In the genomic region with DNA sequence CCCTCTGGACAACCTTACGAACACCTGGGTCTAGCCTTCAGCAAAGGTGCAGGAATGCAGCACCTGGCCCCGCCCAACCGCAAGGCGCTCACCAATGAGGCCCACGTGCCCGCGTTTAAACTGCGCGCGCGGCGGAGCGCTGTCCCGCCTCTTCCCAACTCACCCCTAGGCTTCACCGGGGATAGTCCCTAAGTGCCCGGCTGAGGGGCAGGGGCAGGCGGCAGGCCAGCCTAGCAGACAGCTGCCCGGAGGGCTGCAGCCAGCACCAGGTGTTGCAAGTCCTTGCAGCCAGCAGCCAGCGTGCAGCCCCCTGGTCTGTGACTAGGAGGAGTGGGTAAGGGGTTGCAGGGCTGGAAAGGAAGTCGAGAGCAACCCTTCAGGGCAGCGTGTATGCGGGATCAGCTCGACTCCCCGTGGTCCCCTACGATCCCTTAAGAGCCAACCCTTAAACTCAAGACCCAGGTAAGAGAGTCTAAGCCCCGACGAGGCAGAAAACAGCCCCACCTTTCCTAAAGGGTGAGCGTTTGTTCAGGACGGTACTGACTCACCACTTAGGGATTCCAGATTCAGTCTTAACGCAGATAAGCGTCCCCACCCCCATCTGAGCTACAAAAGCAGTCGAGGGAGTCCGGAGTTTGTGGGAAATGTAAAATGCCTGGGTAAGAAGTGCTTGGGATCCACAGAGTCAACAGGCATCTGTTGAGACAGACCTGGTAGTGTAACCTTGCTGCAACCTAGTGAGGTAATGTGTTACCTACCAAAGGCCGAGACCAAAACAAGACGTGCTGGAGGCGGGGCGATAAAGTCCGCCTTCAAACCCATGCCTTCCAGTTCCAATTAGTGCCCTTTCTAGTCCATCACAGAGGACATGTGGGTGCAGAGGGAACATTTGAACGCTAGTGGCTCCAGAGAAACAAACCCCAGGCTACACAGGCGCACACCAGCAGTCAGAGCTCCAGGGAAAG, we compare ENCODE assay signal across 9 mouse cellular contexts.
DNase-seq lines count a peak whose midpoint lies in the region; ATAC-seq lines count a peak whose summit lies in the region.
"Had no signal": no experiment of that assay in that cellular context is flagged by ENCODE, and none has a peak within 500 bp of the region (broad histone marks: within the 10 kb centered on the region; RNA-seq: fewer than 3 reads in every experiment).

No protein-coding gene starts in this region.

- no peaks in the 10 kb centered on the region for H3K9me3 ChIP-seq in hindbrain, embryonic 10.5 days
- no peaks in the 10 kb centered on the region for H3K9me3 ChIP-seq in limb, embryonic 13.5 days
- no peaks in the 10 kb centered on the region for H3K9me3 ChIP-seq in midbrain, embryonic 16.5 days (replicated peaks; ENCODE audit: control insufficient read depth, low read length, poor library complexity, severe bottlenecking)

- H3K4me1 ChIP-seq in hindbrain, embryonic 10.5 days (replicated peaks): peaks cover 33% of the 10 kb centered on the region
- peaks cover 36% of the 10 kb centered on the region for H3K4me1 ChIP-seq in limb, embryonic 13.5 days
- H3K4me1 ChIP-seq in midbrain, embryonic 16.5 days (ENCODE audit: control insufficient read depth, insufficient read depth, low read length): peaks cover 12% of the 10 kb centered on the region; the same call in 1 of the 2 replicates

- peak; percentile 57 for ATAC-seq in limb, embryonic 13.5 days (ENCODE audit: low FRiP score, low read depth)
- ATAC-seq in midbrain, embryonic 16.5 days: peak; percentile 52
- ATAC-seq in monocyte, adult 5-6 weeks (replicated peaks; ENCODE audit: insufficient number of reproducible peaks, low FRiP score, low TSS enrichment, poor library complexity, severe bottlenecking): no peak

- peak overlapping the region; percentile 49 for H3K4me3 ChIP-seq in hindbrain, embryonic 10.5 days
- H3K4me3 ChIP-seq in limb, embryonic 13.5 days: peak overlapping the region; percentile 42
- H3K4me3 ChIP-seq in midbrain, embryonic 16.5 days (ENCODE audit: low read depth, low read length): peak overlapping the region; percentile 26

- peak overlapping the region; percentile 80 for H3K4me2 ChIP-seq in limb, embryonic 13.5 days (replicated peaks)
- peak overlapping the region; percentile 53 for H3K4me2 ChIP-seq in midbrain, embryonic 16.5 days (ENCODE audit: low read length)

- 0 out of 2 replicates have a peak overlapping the region, but pooled peaks have one; percentile 16 for H3K27ac ChIP-seq in hindbrain, embryonic 10.5 days
- H3K27ac ChIP-seq in limb, embryonic 13.5 days: no peak overlapping the region
- H3K27ac ChIP-seq in midbrain, embryonic 16.5 days (ENCODE audit: low read length): no peak overlapping the region

- 1% methylated on average over 40 of the region's 40 CpGs for WGBS in hindbrain, embryonic 10.5 days
- 1% methylated on average over 40 of the region's 40 CpGs for WGBS in limb, embryonic 13.5 days
- WGBS in midbrain, embryonic 16.5 days: 2% methylated on average over 40 of the region's 40 CpGs

- DNase-seq in gastrocnemius, postnatal 10 days: peak; percentile 18
- DNase-seq in gastrocnemius, postnatal 36 days: no peak
- peak; percentile 64 for DNase-seq in embryo, embryonic 11 days
- peak; percentile 47 for DNase-seq in hindbrain, embryonic 10.5 days (ENCODE audit: low spot score)
- DNase-seq in urinary bladder, postnatal 14 days (ENCODE audit: low spot score): peak; percentile 74

- intact Hi-C loops in gastrocnemius, postnatal 36 days (cut with DNase I): no loop called here

- H3K9ac ChIP-seq in limb, embryonic 13.5 days: peak overlapping the region; percentile 57; the same call in 1 of the 2 replicates
- H3K9ac ChIP-seq in midbrain, embryonic 16.5 days (ENCODE audit: low read depth, low read length): peak overlapping the region; percentile 12; the same call in 1 of the 2 replicates

- peaks cover 79% of the 10 kb centered on the region for H3K27me3 ChIP-seq in hindbrain, embryonic 10.5 days (ENCODE audit: insufficient read depth, poor library complexity, severe bottlenecking)
- H3K27me3 ChIP-seq in limb, embryonic 13.5 days: peaks cover 62% of the 10 kb centered on the region
- peaks cover 48% of the 10 kb centered on the region for H3K27me3 ChIP-seq in midbrain, embryonic 16.5 days (ENCODE audit: control insufficient read depth, insufficient read depth, low read depth, low read length)
- H3K27me3 ChIP-seq: CH12.LX had no signal

- no peaks in the 10 kb centered on the region for H3K36me3 ChIP-seq in hindbrain, embryonic 10.5 days
- H3K36me3 ChIP-seq in limb, embryonic 13.5 days: no peaks in the 10 kb centered on the region
- no peaks in the 10 kb centered on the region for H3K36me3 ChIP-seq in midbrain, embryonic 16.5 days (ENCODE audit: control insufficient read depth, insufficient read depth, low read length)

Comparison
In these comparisons a context has a peak if more than half of its experiments do, and no peak if none do; other contexts are left out.
1. DNase-seq: peak in gastrocnemius, postnatal 10 days (single experiment), embryo, embryonic 11 days (single experiment), hindbrain, embryonic 10.5 days (single experiment) and urinary bladder, postnatal 14 days (single experiment); none in gastrocnemius, postnatal 36 days (0 of 2).
2. Peak in every context shown above with its lines, with median percentiles within 50 percentile points of each other: H3K4me3 ChIP-seq.